Mouse (Mus musculus): ENCODE results near the gene Rasal1.

Rasal1 gene

DNA sequence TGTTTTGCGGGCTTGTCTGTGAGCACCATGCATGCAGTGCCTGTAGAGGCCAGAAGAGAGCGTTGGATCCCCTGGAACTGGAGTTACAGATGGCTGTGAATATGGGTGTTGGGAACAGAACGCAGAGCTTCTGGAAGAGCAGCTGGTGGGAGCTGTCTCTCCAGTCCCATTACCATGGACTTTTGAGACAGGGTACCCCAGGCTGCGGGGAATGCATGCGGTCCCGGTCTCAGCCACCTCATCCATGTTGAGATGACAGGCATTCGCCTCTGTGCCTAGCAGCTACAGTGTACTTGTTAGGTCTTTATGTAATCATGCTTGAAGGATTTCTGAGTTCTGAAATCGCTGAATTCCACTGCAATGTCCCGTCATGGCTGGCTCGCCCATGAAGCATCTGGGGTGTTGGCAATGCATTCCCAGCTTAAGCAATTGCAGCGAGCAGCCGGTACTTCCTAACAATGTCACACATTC lies 7.7 kb downstream of the Rasal1 start:
- DNase-seq (ENCODE audit: low read depth): no peak

- DNase-seq (ENCODE audit: low read depth): no peak
These were observed 12.2 kb downstream of the Rasal1 start for GRCm38 (mm10) chr5:120660816-120661215.

GRCm38 (mm10) chr5:120664888-120665287 lies 16.3 kb downstream of the Rasal1 start:
- DNase-seq (ENCODE audit: low read depth): no peak

GRCm38 (mm10) chr5:120668761-120669160 lies 20.1 kb downstream of the Rasal1 start:
- DNase-seq (ENCODE audit: low read depth): no peak

GRCm38 (mm10) chr5:120670132-120670531 lies 21.5 kb downstream of the Rasal1 start:
- no peak for DNase-seq (ENCODE audit: low read depth)

DNA sequence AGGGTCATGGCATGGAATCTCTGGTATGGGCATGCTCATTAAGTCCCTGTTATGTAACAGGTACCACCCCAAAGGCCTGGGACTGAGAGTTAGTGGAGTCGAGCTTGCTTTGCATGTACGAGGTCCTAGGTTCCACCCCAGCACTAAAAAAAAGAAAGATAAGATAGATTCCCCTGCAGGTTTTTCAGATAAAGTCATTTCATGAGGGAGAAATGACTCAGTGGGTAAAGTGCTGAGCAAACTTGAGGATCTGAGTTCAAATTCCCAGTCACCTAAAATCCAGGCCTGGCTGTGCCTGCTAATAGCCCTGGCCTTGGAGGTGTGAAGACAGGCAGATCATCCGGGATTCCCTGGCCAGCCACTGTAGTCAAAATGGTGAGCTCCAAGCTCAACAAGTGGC lies 23.3 kb downstream of the Rasal1 start:
- no peak for DNase-seq (ENCODE audit: low read depth)

DNA sequence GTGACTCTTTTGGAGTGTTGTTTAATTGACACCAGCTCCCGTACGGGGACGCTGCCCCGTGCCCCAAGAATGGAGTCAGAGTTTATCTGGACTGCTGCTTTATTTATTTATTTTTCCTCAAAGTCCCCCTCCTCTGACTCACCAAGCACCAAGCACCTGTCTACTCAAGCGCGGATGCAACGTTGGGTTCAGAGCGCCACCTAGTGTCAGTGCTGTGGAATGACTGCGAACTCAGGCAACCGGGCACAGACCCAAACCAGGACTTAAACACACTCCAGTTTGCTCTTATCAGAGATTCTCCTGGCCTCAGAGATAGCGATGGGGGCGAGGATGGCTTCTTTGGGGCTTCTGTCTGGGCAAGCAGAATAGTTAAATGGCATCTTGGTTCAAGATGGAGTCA lies 25.0 kb downstream of the Rasal1 start:
- peak; percentile 44 for DNase-seq (ENCODE audit: low read depth)

DNA sequence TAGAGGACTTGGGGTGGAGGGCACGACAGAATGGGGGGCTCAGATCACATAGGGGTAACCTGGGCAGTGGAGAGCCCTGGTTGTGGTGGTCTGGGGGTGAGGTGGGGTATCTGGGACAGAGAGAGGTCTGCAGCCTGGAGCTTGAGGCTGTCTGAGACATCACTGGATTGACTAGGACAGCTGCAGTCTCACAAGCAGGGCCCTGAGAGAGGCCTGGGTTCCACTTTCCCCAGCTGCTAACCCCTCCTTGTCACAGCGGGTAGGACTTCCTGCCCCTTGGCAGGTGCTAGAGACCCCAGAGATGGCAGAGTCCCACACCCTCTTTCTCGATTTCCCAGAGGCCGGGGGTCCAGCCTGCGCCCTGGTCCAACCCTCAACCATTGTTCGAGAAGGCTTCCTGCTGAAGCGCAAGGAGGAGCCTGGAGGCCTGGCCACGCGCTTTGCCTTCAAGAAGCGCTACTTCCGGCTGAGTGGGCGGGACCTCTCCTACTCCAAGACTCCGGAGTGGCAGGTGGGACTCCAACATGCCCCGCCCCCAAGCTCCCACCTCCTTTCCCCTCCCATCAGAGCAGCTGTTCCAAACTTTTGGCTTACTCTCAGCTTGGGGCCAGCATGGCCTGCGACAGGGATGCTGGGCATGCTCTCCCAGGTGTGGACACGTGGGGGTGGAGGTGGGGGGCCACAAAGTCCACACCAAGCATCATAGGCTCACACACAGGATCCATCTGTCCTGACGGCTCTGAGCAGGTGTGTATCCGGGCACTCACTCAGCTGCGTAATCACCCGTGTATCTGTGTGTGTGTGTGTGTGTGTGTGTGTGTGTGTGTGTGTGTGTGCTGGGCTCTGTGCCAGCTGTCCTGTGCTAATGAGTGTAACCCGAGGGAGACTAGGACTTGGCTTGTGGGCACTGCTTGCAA lies 25.9 kb downstream of the Rasal1 start:
- no peak for DNase-seq (ENCODE audit: low read depth)

DNA sequence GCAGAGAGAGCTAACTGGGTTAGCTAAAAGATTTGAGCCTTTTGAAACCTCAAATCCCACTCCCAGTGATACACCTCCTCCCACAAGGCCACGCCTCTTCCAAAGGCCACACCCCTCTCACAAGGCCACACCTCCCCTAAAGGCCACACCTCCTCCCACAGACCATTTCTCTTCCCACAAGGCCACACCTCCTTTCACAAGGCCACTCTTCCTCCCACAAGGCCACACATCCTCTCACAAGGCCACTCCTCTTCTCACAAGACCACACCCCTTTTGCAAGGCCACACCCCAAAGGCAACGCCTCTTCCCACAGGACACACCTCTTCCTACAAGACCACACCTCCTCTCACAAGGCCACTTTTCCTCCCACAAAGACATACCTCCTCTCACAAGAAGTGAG lies 28.9 kb downstream of the Rasal1 start:
- DNase-seq (ENCODE audit: low read depth): no peak

DNA sequence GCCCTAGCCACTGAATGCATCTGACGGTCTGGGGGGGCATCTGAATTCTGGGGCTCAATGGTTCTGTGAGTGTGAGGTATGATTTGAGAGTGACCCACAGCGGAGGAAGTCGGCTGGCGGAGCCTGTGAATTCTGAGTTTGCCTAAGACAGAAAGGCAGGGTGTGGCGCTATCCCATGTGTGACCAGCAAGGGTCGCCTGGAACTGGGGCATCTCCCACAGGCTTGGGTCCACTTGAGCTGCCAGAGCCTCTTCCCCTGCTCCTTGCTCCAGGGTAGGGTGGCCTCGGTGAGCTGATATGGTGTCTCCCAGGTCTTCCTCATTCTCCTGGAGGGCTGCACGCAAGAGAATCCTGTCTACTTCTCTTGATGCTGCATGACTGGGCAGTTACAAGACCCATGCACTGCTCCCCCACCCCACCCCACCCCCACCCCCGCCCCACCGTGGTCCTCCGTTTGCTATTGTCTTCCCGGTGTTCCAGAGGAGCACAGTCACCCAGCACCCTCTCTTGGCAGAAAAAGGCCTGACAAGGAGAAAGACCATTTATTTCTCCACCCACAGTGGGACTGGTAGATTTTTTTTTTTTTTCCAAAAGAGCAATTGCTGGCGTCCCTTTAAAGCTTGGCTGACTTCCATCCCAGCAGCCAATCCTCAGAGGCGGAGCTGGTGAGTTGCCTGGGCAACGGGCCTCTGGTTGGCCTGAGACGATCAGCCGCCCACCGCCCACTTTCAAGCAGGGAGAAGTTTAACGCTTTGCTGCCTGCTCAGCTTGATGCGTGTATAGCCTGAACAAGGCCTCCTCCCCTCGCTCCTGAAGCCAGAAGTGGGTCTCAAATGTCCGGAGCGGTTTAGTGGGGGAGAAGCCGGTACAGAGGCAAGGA lies 31.3 kb downstream of the Rasal1 start:
- peak; percentile 27 for DNase-seq (ENCODE audit: low read depth)

DNA sequence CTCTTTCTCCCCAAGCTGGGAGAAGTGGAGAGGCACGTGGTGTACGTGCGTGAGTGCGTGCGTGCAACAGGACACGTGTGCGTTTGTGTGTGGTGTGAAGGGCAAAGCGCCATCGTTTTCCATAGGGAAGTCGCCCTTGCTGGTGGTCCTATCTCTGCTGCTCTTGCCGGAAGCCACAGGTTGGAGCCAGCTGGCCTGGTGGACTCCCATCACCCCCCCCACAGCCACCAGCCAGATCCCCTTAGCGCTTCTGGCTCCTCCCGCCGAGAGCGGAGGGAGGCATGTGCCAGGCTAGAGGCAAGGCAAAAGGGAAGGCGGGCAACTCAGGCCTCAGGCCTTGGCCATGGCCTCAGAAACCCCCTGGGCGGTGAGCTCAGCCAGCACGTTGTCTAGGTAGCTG lies 32.3 kb downstream of the Rasal1 start:
- no peak for DNase-seq (ENCODE audit: low read depth)

DNA sequence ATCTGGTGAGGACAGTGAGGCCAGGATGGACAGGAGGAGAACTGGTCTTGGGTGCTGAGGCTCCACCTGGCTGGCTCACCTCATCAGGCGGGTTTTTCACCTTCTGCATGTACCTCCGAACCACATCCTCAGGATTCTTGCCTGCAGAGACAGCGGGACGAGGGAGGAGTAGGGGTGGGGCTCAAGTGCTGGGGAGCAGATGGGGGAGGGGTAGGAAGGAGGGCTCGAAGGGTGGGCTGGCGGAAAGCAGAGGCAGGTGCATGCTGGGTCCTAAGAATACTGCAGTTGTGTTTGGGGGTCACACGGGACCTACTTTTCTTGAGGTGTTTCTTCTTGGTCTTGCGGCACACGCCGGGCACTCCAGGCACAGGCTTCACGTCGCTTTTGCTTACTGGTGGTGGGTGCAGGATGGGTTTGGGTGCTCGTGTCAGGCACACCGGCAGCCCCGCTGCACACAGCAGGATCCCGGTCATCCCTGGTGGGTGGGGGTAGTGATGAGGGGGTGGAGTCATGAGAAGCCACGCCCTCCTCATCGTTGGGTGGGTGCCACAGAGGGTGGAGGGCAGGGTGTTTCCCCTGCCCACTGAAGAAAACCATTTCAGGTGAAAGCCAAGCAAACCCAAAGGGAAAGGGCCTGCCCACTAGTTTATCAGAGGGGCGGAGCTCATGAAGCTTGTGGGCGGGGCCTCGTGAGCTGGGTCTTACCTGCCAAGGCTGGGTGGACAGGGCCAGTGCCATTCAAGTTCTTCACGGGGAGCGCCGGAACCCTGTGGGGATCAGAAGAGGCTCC lies 34.6 kb downstream of the Rasal1 start:
- no peak for DNase-seq (ENCODE audit: low read depth)

DNA sequence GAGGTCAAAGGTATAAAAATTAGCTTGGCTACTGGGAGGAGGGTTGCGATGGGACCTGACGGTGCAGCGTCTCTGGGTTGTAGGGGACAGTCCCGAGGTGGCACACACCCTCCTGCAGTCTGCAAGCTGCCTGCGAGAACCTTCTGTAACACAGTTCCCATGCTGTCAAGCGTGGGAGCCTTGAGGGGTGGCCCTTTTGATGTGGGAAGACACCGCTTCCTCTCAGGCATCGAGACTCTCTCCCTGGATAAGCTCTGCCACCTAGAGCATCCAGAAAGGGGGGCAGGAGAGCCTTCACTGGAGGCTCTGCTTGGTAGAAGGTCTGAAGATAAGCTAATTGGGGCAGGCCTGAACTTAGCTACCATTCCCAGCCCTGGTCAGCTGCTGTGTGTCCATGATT lies 37.1 kb downstream of the Rasal1 start:
- DNase-seq (ENCODE audit: low read depth): no peak

- DNase-seq (ENCODE audit: low read depth): no peak
These were observed 38.3 kb downstream of the Rasal1 start for GRCm38 (mm10) chr5:120686749-120687483.

- DNase-seq (ENCODE audit: low read depth): no peak
These were observed 38.9 kb downstream of the Rasal1 start for GRCm38 (mm10) chr5:120687484-120687851.

DNA sequence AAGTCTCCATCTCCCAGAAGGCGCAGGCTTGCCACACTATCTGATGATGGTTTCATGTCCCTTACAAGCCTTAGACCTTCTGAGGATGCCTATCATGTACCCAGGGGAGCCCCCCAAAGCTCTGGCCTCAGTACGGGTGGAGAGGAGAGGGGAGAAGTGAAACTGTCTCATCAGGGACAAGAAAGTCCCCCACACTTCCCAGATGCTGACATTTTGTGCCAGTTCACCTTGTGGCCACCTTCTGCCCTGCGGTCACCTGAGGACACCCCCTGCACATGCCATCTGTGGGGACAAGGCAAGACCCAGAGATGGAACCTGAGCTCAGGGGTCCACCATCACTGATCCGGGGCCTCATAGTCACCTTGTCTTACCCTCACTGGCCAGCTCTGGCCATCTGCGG lies 39.3 kb downstream of the Rasal1 start:
- DNase-seq (ENCODE audit: low read depth): no peak

GRCm38 (mm10) chr5:120688434-120688833 lies 39.8 kb downstream of the Rasal1 start:
- no peak for DNase-seq (ENCODE audit: low read depth)

DNA sequence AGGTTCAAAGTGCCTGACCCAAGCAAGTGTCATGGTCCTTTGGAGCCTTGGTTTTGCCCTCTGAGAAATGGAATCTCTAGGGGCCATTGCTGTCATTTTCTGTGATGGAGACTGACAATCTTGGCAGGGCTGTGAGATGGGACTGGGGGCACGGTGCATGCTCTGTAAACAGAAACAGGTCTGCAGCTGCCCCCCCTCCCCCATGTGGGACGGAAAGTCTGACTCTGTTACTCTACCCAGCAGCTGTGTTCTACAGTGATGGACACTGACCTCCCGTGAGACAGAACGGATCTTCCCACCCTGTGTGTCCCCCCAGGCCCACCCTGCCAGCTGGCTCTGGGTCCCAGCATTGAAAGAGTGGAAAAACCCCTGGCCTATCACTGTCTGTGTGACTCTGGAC lies 41.8 kb downstream of the Rasal1 start:
- DNase-seq (ENCODE audit: low read depth): no peak

DNA sequence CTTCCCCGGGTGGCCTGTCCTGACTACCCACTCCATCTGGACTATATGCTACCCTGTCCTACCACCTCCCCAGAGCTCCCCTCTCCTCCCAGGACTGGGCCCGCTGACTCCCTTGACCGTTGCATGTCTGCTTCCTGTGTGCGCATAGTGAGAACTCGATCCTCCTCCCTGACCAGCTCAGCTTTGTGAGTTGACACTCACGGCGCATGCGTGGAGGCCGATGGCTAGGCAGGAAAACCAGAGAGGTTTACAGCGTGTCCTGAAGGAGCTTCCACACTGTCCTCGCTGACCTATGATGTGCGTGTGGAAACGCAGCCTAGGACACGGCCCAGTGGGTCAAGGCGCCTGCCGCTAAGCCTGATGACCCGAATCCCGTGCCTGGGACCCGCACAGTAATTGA lies 43.4 kb downstream of the Rasal1 start:
- no peak for DNase-seq (ENCODE audit: low read depth)

- DNase-seq (ENCODE audit: low read depth): no peak
These were observed 45.5 kb downstream of the Rasal1 start for GRCm38 (mm10) chr5:120693931-120694694.

DNA sequence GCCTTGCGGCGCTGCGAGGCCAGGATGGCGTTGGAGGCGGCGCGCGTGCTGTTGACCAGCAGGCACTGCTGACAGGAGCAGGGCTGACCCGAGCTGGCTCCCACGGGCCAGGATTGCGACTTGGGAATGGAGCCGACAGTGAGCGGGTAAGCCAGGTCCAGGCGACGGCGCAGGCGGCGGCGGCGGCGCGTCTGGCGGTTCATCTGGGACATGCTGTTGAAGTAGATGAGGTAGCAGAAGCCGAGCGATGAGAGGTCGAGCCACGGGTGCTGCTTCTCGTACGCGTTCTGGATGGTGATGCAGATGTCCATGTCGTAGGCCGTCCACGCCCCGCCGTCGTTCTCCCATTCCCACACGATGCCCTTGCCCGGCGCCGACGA lies 46.1 kb downstream of the Rasal1 start:
- DNase-seq (ENCODE audit: low read depth): no peak
